Mouse (Mus musculus) kidney, postnatal 10 days (tissue): ENCODE measurements around the gene Cyp1b1.
A peak's percentile ranks its signal among the peaks of the same experiment; 100 is the strongest.

ENCODE experiments used
- DNase-seq: peaks from one replicate; pipeline ENCODE4 v3.0.0; 2021; ENCODE audit warnings: mixed read lengths

Cyp1b1 gene

GRCm38 (mm10) chr17:79714931-79715637 lies at the start of gene Cyp1b1:
Gene Cyp1b1 (minus strand): TSS chr17:79715061.
- peak; percentile 79 for DNase-seq

GRCm38 (mm10) chr17:79761841-79762240 lies 47.0 kb upstream of the Cyp1b1 start:
- no peak for DNase-seq

- DNase-seq = no peak
These were observed 39.0 kb upstream of the Cyp1b1 start for GRCm38 (mm10) chr17:79753831-79754230.

- DNase-seq = no peak
These were observed 38.0 kb upstream of the Cyp1b1 start for GRCm38 (mm10) chr17:79752836-79753235.

GRCm38 (mm10) chr17:79751661-79752191 lies 36.9 kb upstream of the Cyp1b1 start:
- no peak for DNase-seq

- DNase-seq = no peak
These were observed 34.8 kb upstream of the Cyp1b1 start for GRCm38 (mm10) chr17:79749647-79750046.

GRCm38 (mm10) chr17:79746954-79747353 lies 32.1 kb upstream of the Cyp1b1 start:
- DNase-seq = no peak

- DNase-seq = peak; percentile 38
These were observed 31.3 kb upstream of the Cyp1b1 start for GRCm38 (mm10) chr17:79746146-79746591.

- DNase-seq = peak; percentile 40
These were observed 30.3 kb upstream of the Cyp1b1 start for GRCm38 (mm10) chr17:79745051-79745731.

GRCm38 (mm10) chr17:79743507-79743906 lies 28.6 kb upstream of the Cyp1b1 start:
- no peak for DNase-seq

GRCm38 (mm10) chr17:79742635-79743034 lies 27.8 kb upstream of the Cyp1b1 start:
- DNase-seq = no peak

GRCm38 (mm10) chr17:79738847-79739498 lies 24.1 kb upstream of the Cyp1b1 start:
- DNase-seq = no peak

- DNase-seq = no peak
These were observed 22.7 kb upstream of the Cyp1b1 start for GRCm38 (mm10) chr17:79737598-79737997.

GRCm38 (mm10) chr17:79733039-79733438 lies 18.2 kb upstream of the Cyp1b1 start:
- DNase-seq = no peak

- peak; percentile 50 for DNase-seq
These were observed 16.1 kb upstream of the Cyp1b1 start for GRCm38 (mm10) chr17:79730988-79731387.

- no peak for DNase-seq
These were observed 14.0 kb upstream of the Cyp1b1 start for GRCm38 (mm10) chr17:79728585-79729503.

- peak; percentile 43 for DNase-seq
These were observed 13.3 kb upstream of the Cyp1b1 start for GRCm38 (mm10) chr17:79728053-79728584.

- DNase-seq = no peak
These were observed 11.8 kb upstream of the Cyp1b1 start for GRCm38 (mm10) chr17:79726613-79727012.

GRCm38 (mm10) chr17:79720681-79721080 lies 5.8 kb upstream of the Cyp1b1 start:
- no peak for DNase-seq

GRCm38 (mm10) chr17:79715649-79716143 lies 835 bp upstream of the Cyp1b1 start:
- DNase-seq = peak; percentile 94

GRCm38 (mm10) chr17:79714368-79714895 lies 429 bp downstream of the Cyp1b1 start:
- peak; percentile 47 for DNase-seq
